Mouse (Mus musculus) embryonic facial prominence, embryonic 15.5 days (tissue): Measurements from ENCODE around the gene Gbp2. TPM values are rescaled to one million over a fixed set of nuclear protein-coding genes. Genes with fewer than 3 reads are reported as not detected.

Experiments used
- ATAC-seq: fragments of 200-750 bp; cut with Nextera tagmentation; 2 replicates; pipeline ENCODE4 v1.8.0; 2017; ENCODE audit warnings: low read depth, moderate TSS enrichment; ENCODE audit not compliant: insufficient number of reproducible peaks, low FRiP score, low TSS enrichment
- H3K27ac ChIP-seq: fragments of 300-500 bp; sonication (generic); replicated peaks from 2 replicates; pipeline ENCODE4 v1.5.1; 2015; ENCODE audit warnings: mild to moderate bottlenecking, inconsistent platforms
- H3K27me3 ChIP-seq: fragments of 300-500 bp; sonication (generic); 2 replicates; pipeline ENCODE4 v1.6.1; 2015; ENCODE audit warnings: inconsistent platforms
- H3K36me3 ChIP-seq: fragments of 300-500 bp; sonication (generic); 2 replicates; pipeline ENCODE4 v1.6.1; 2015; ENCODE audit warnings: mild to moderate bottlenecking, inconsistent platforms
- H3K4me1 ChIP-seq: fragments of 300-500 bp; sonication (generic); 2 replicates; pipeline ENCODE4 v1.6.1; 2015; ENCODE audit warnings: inconsistent platforms
- H3K4me2 ChIP-seq: fragments of 300-500 bp; sonication (generic); replicated peaks from 2 replicates; pipeline ENCODE4 v1.6.1; 2015; ENCODE audit warnings: mild to moderate bottlenecking, inconsistent platforms
- H3K4me3 ChIP-seq: fragments of 300-500 bp; sonication (generic); replicated peaks from 2 replicates; pipeline ENCODE4 v1.5.1; 2015; ENCODE audit warnings: mild to moderate bottlenecking, inconsistent platforms
- H3K9ac ChIP-seq: fragments of 300-500 bp; sonication (generic); 2 replicates; pipeline ENCODE4 v1.6.1; 2015; ENCODE audit warnings: inconsistent platforms
- H3K9me3 ChIP-seq: fragments of 300-500 bp; sonication (generic); replicated peaks from 2 replicates; pipeline ENCODE4 v1.6.1; 2016; ENCODE audit warnings: inconsistent platforms
- WGBS: fragments of 180-500 bp; shearing (Covaris S2); methylation state at CpG from one replicate; pipeline ENCODE4 v1.1.7; 2015; 5-methylcytosine and 5-hydroxymethylcytosine counted together
- polyA plus RNA-seq: library from polyadenylated mRNA; unstranded; fragments of >200 nt; fragmentation: Nextera tagmentation; extraction: Ambion mirVana; gene quantifications from 2 replicates; pipeline ENCODE4 v1.2.1, GENCODE M21; 2015

The Gbp2 gene
- 0.85 and 1.0 TPM in 2 replicates for polyA plus RNA-seq

GRCm38 (mm10) chr3:142620111-142620955 lies at the start of gene Gbp2:
Gene Gbp2, plus strand, starts transcription at chr3:142620602.
- Histone ChIP-seq H3K9ac (no peak within 1 kb of the TSS), H3K4me1 (no peaks in the 10 kb centered on the region), H3K27me3 (no peaks in the 10 kb centered on the region), H3K27ac (no peak within 1 kb of the TSS), H3K36me3 (no peaks in the 10 kb centered on the region), H3K4me2 (peak within 1 kb of the TSS; percentile 26), H3K9me3 (no peaks in the 10 kb centered on the region), H3K4me3 (peak within 1 kb of the TSS; percentile 17)
- WGBS, result 67% methylated on average over 4 of the region's 4 CpGs
- no peak for ATAC-seq

- Histone ChIP-seq H3K4me2 (no peak overlapping the region), H3K27ac (no peak overlapping the region)
- 82% methylated on average over 4 of the region's 4 CpGs for WGBS
These were observed 49.7 kb upstream of the Gbp2 start for GRCm38 (mm10) chr3:142570738-142571137.

GRCm38 (mm10) chr3:142577108-142577507 lies 43.3 kb upstream of the Gbp2 start:
- no peaks in the 10 kb centered on the region for H3K36me3 ChIP-seq
- no peak overlapping the region for H3K4me2 ChIP-seq
- WGBS, result 78% methylated on average over 3 of the region's 3 CpGs
- no peaks in the 10 kb centered on the region for H3K4me1 ChIP-seq
- no peak for ATAC-seq
- H3K27ac ChIP-seq, result no peak overlapping the region
- H3K9ac ChIP-seq, result no peak overlapping the region
- H3K27me3 ChIP-seq, result no peaks in the 10 kb centered on the region
- no peak overlapping the region for H3K4me3 ChIP-seq
- H3K9me3 ChIP-seq, result no peaks in the 10 kb centered on the region

More at GRCm38 (mm10) chr3:142570738-142571137, 49.7 kb upstream of the Gbp2 start:
- no peak for ATAC-seq
- Histone ChIP-seq H3K4me3 (no peak overlapping the region), H3K9me3 (no peaks in the 10 kb centered on the region), H3K9ac (no peak overlapping the region), H3K27me3 (no peaks in the 10 kb centered on the region), H3K4me1 (no peaks in the 10 kb centered on the region), H3K36me3 (no peaks in the 10 kb centered on the region)

- Histone ChIP-seq H3K27ac (no peak overlapping the region), H3K4me2 (no peak overlapping the region), H3K9ac (no peak overlapping the region), H3K27me3 (no peaks in the 10 kb centered on the region), H3K4me1 (no peaks in the 10 kb centered on the region), H3K9me3 (no peaks in the 10 kb centered on the region), H3K4me3 (no peak overlapping the region), H3K36me3 (no peaks in the 10 kb centered on the region)
- no peak for ATAC-seq
- WGBS, result 86% methylated on average over 4 of the region's 4 CpGs
These were observed 42.1 kb upstream of the Gbp2 start for GRCm38 (mm10) chr3:142578342-142578741.

- Histone ChIP-seq H3K9me3 (no peaks in the 10 kb centered on the region), H3K9ac (no peak overlapping the region), H3K4me2 (no peak overlapping the region), H3K4me1 (no peaks in the 10 kb centered on the region), H3K4me3 (no peak overlapping the region), H3K36me3 (no peaks in the 10 kb centered on the region), H3K27me3 (no peaks in the 10 kb centered on the region), H3K27ac (no peak overlapping the region)
- no peak for ATAC-seq
- 83% methylated on average over 4 of the region's 4 CpGs for WGBS
These were observed 37.3 kb upstream of the Gbp2 start for GRCm38 (mm10) chr3:142583067-142583466.

GRCm38 (mm10) chr3:142587386-142587785 lies 33.0 kb upstream of the Gbp2 start:
- ATAC-seq, result no peak
- Histone ChIP-seq H3K36me3 (no peaks in the 10 kb centered on the region), H3K4me3 (no peak overlapping the region), H3K9ac (no peak overlapping the region), H3K27me3 (no peaks in the 10 kb centered on the region), H3K9me3 (no peaks in the 10 kb centered on the region), H3K4me2 (no peak overlapping the region), H3K27ac (no peak overlapping the region), H3K4me1 (no peaks in the 10 kb centered on the region)

- Histone ChIP-seq H3K4me3 (no peak overlapping the region), H3K27ac (no peak overlapping the region), H3K4me2 (no peak overlapping the region), H3K27me3 (no peaks in the 10 kb centered on the region), H3K9me3 (no peaks in the 10 kb centered on the region), H3K4me1 (no peaks in the 10 kb centered on the region), H3K9ac (no peak overlapping the region), H3K36me3 (no peaks in the 10 kb centered on the region)
- WGBS, result 56% methylated on average over 2 of the region's 2 CpGs
- ATAC-seq, result no peak
These were observed 31.5 kb upstream of the Gbp2 start for GRCm38 (mm10) chr3:142588888-142589287.

GRCm38 (mm10) chr3:142590431-142591067 lies 29.9 kb upstream of the Gbp2 start:
- WGBS, result 76% methylated on average over 4 of the region's 4 CpGs
- no peaks in the 10 kb centered on the region for H3K4me1 ChIP-seq
- no peak overlapping the region for H3K27ac ChIP-seq
- H3K36me3 ChIP-seq, result no peaks in the 10 kb centered on the region
- H3K4me2 ChIP-seq, result no peak overlapping the region
- ATAC-seq, result no peak
- no peak overlapping the region for H3K9ac ChIP-seq
- H3K4me3 ChIP-seq, result no peak overlapping the region
- no peaks in the 10 kb centered on the region for H3K9me3 ChIP-seq
- no peaks in the 10 kb centered on the region for H3K27me3 ChIP-seq

- Histone ChIP-seq H3K27ac (no peak within 1 kb of the TSS), H3K9ac (no peak within 1 kb of the TSS), H3K4me2 (no peak within 1 kb of the TSS), H3K36me3 (no peaks in the 10 kb centered on the region), H3K4me3 (no peak within 1 kb of the TSS), H3K9me3 (no peaks in the 10 kb centered on the region), H3K4me1 (no peaks in the 10 kb centered on the region), H3K27me3 (no peaks in the 10 kb centered on the region)
- no peak for ATAC-seq
- 73% methylated on average over 1 of the region's 1 CpGs for WGBS
These were observed 25.9 kb upstream of the Gbp2 start, which contains the start of gene Gbp2b for GRCm38 (mm10) chr3:142594547-142594946. Gene Gbp2b, plus strand, starts transcription at chr3:142594847.

GRCm38 (mm10) chr3:142597923-142598322 lies 22.5 kb upstream of the Gbp2 start:
- Histone ChIP-seq H3K9me3 (no peaks in the 10 kb centered on the region), H3K27me3 (no peaks in the 10 kb centered on the region), H3K4me1 (no peaks in the 10 kb centered on the region), H3K27ac (no peak overlapping the region), H3K4me2 (no peak overlapping the region), H3K36me3 (no peaks in the 10 kb centered on the region), H3K9ac (no peak overlapping the region), H3K4me3 (no peak overlapping the region)
- no peak for ATAC-seq
- WGBS, result 83% methylated on average over 3 of the region's 3 CpGs

- ATAC-seq, result no peak
- Histone ChIP-seq H3K9me3 (no peaks in the 10 kb centered on the region), H3K27me3 (no peaks in the 10 kb centered on the region)
These were observed 18.7 kb upstream of the Gbp2 start for GRCm38 (mm10) chr3:142601675-142602074.

More at GRCm38 (mm10) chr3:142601675-142602074, 18.7 kb upstream of the Gbp2 start:
- Histone ChIP-seq H3K36me3 (no peaks in the 10 kb centered on the region), H3K9ac (no peak overlapping the region), H3K27ac (no peak overlapping the region), H3K4me2 (no peak overlapping the region), H3K4me1 (no peaks in the 10 kb centered on the region), H3K4me3 (no peak overlapping the region)
